Mouse (Mus musculus): ENCODE data around the gene Itgb7. TPM values are rescaled to one million over a fixed set of nuclear protein-coding genes. Genes with fewer than 3 reads are reported as not detected.
A peak's percentile ranks its signal among the peaks of the same experiment; 100 is the strongest.

Itgb7 gene
- polyA plus RNA-seq, 1 experiment from 2014 or later = 1.6 TPM

GRCm38 (mm10) chr15:102202971-102203834, 28.5 kb downstream of the Itgb7 start, which contains the start of gene Zfp740:
TSS of gene Zfp740 (plus strand) at chr15:102203249.
- ATAC-seq (ENCODE audit: low FRiP score, low read depth) = peak; percentile 96
- peak within 1 kb of the TSS; percentile 97 for H3K27ac ChIP-seq (replicated peaks)
- H3K36me3 ChIP-seq = peaks cover 25% of the 10 kb centered on the region
- H3K4me3 ChIP-seq = peak within 1 kb of the TSS; percentile 82
- H3K4me2 ChIP-seq (replicated peaks) = peak within 1 kb of the TSS; percentile 83
- peak within 1 kb of the TSS; percentile 87 for H3K9ac ChIP-seq (replicated peaks)
- H3K9me3 ChIP-seq = no peaks in the 10 kb centered on the region
- H3K4me1 ChIP-seq = peaks cover 41% of the 10 kb centered on the region
- WGBS = under 1% methylated on average over 50 of the region's 68 CpGs
- no peaks in the 10 kb centered on the region for H3K27me3 ChIP-seq

DNA sequence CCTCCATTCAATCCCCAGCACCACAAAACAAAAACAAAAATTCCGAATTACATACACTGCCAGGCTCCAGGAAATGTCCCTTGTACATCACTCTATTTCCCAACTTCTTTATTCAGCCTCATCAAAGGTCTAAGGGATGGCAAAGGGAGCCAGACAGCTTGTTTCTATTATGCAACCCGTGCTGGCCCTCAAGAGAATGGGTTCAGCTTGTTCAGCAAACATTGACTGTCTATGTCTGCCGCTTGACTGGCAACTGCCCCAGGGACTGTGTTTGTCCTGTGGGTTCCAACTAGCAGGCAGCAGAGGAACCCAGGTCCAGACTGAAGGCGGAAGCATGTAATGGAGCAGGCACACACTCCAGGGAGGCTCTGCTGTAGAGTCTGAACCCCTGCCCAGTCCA, 32.9 kb downstream of the Itgb7 start:
- Histone ChIP-seq H3K27me3 (no peaks in the 10 kb centered on the region), H3K36me3 (no peaks in the 10 kb centered on the region), H3K4me3 (no peak overlapping the region), H3K9me3 (no peaks in the 10 kb centered on the region), H3K27ac (replicated peaks) (no peak overlapping the region), H3K4me1 (peaks cover 7% of the 10 kb centered on the region), H3K9ac (replicated peaks) (no peak overlapping the region), H3K4me2 (replicated peaks) (no peak overlapping the region)
- ATAC-seq (ENCODE audit: low FRiP score, low read depth) = no peak
- 80% methylated on average over 4 of the region's 4 CpGs for WGBS

DNA sequence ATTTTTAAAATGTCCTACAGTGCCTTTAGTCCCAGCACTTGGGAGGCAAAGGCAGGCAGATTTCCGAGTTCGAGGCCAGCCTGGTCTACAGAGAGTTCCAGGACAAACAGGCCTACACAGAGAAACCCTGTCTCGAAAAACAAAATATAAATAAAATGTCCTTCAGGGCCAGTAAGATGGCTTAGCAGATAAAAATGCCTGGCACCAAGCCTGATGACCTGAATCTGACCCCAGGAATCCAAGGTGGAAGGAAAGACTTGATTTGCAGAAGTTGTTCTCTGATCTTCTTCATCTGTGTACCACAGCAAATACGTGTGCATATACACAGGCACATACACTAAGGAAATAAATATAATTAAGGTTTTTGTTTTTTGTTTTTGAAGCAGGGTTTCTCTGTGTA, 36.4 kb downstream of the Itgb7 start:
- Histone ChIP-seq H3K9ac (replicated peaks) (no peak overlapping the region), H3K4me2 (replicated peaks) (no peak overlapping the region), H3K36me3 (no peaks in the 10 kb centered on the region), H3K27me3 (no peaks in the 10 kb centered on the region), H3K9me3 (no peaks in the 10 kb centered on the region), H3K4me3 (no peak overlapping the region), H3K4me1 (no peaks in the 10 kb centered on the region), H3K27ac (replicated peaks) (no peak overlapping the region)
- WGBS = 91% methylated on average over 4 of the region's 4 CpGs
- ATAC-seq (ENCODE audit: low FRiP score, low read depth) = no peak

DNA sequence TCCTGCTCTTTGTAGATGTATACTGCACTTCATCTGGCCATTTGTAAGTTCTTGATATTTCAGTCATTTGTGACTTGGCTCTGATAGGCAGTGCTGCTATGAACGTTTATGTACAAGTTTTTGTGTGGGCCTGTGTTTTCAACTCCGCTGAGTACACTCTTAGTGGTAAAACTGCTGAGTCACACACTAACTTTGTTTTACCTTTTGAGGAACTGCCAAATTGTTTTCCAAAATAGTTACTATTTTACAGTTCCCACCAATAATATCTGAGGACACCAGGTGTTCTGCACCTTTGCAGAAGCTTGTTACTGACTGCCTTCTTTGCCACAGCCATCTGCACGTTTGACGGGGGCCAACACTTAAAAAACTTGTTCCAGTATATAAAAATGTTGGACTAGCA, 37.3 kb downstream of the Itgb7 start:
- Histone ChIP-seq H3K9me3 (no peaks in the 10 kb centered on the region), H3K9ac (replicated peaks) (no peak overlapping the region), H3K4me1 (no peaks in the 10 kb centered on the region), H3K36me3 (no peaks in the 10 kb centered on the region), H3K27me3 (no peaks in the 10 kb centered on the region), H3K27ac (replicated peaks) (no peak overlapping the region), H3K4me2 (replicated peaks) (no peak overlapping the region), H3K4me3 (no peak overlapping the region)
- 92% methylated on average over 4 of the region's 4 CpGs for WGBS
- ATAC-seq (ENCODE audit: low FRiP score, low read depth) = no peak

DNA sequence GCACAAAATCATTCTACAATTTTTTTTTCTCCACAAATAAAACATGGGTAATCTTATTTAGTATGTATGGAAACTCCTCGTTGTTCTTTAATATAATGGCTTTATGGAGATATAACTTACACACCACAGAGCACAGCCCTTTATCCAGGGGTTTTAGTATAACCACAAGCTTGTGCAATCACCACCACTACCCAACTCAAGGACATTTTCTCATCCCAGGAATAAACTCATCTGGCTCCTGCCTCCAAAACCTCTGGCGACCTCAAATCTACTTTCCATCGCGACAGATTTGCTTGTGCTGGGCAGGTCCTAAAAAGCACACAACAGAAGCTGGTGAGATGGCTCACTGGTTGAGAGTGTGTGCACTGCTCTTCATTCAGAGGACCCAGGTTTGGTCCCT, 38.1 kb downstream of the Itgb7 start:
- no peaks in the 10 kb centered on the region for H3K36me3 ChIP-seq
- ATAC-seq (ENCODE audit: low FRiP score, low read depth) = no peak
- no peaks in the 10 kb centered on the region for H3K4me1 ChIP-seq
- no peaks in the 10 kb centered on the region for H3K9me3 ChIP-seq
- H3K27me3 ChIP-seq = no peaks in the 10 kb centered on the region
- H3K27ac ChIP-seq (replicated peaks) = no peak overlapping the region
- WGBS = 89% methylated on average over 4 of the region's 4 CpGs
- no peak overlapping the region for H3K9ac ChIP-seq (replicated peaks)
- H3K4me2 ChIP-seq (replicated peaks) = no peak overlapping the region
- H3K4me3 ChIP-seq = no peak overlapping the region

- Histone ChIP-seq H3K27ac (replicated peaks) (no peak overlapping the region), H3K27me3 (no peaks in the 10 kb centered on the region), H3K9me3 (no peaks in the 10 kb centered on the region), H3K9ac (replicated peaks) (no peak overlapping the region), H3K4me2 (replicated peaks) (no peak overlapping the region), H3K4me3 (no peak overlapping the region), H3K4me1 (no peaks in the 10 kb centered on the region), H3K36me3 (no peaks in the 10 kb centered on the region)
- ATAC-seq (ENCODE audit: low FRiP score, low read depth) = no peak
- WGBS = 65% methylated on average over 5 of the region's 5 CpGs
Measured at GRCm38 (mm10) chr15:102192820-102193386, 38.8 kb downstream of the Itgb7 start.

DNA sequence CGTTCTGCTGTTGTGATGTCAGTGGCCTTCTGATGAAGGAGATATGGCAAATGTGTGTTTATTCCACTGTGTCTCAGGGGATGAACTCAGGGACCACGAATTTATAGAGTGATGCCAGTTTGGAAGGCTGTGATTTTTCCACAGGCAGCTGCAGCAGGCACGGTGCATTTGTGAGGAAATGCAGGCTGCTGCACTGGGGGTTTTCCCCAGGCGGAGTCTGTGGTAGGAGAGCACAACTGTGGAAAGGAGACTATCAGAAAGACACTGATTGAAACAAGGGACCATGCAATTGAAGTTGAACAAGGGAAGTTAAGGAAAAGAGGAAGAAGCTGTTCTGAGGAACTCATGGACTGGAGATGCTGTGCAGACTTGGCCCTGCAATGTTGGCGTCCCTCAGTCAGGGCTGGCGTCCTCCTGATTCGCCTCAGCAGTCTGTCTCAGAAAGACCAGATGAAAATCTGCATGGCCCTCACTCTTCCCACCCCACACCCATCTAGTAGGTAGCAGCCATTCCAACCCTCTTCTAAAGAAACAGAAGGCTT, 39.4 kb downstream of the Itgb7 start:
- H3K36me3 ChIP-seq = no peaks in the 10 kb centered on the region
- no peaks in the 10 kb centered on the region for H3K27me3 ChIP-seq
- WGBS = 85% methylated on average over 7 of the region's 7 CpGs
- no peak for ATAC-seq (ENCODE audit: low FRiP score, low read depth)
- H3K9ac ChIP-seq (replicated peaks) = no peak overlapping the region
- no peak overlapping the region for H3K4me2 ChIP-seq (replicated peaks)
- H3K4me3 ChIP-seq = no peak overlapping the region
- no peaks in the 10 kb centered on the region for H3K9me3 ChIP-seq
- no peak overlapping the region for H3K27ac ChIP-seq (replicated peaks)
- no peaks in the 10 kb centered on the region for H3K4me1 ChIP-seq

DNA sequence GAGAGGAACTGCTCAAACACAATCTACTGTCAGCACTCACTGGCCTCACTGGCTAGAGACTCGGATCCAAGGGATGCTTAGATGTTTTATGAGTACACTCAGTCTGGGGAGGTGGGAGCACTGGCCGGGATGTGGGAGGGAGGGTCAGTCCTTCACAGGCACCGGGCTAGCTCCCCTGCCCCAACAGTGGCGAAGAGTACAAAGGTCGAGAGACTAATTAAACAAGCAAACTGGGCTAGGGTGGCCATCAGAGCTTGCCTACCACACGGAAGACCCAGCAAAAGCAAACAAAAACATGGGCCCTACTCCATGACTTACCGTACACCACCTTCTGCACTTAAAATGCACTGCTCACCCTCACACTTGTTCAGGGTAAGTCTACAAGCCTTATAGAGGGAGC, 40.0 kb downstream of the Itgb7 start:
- no peaks in the 10 kb centered on the region for H3K9me3 ChIP-seq
- no peak for ATAC-seq (ENCODE audit: low FRiP score, low read depth)
- no peaks in the 10 kb centered on the region for H3K27me3 ChIP-seq
- H3K9ac ChIP-seq (replicated peaks) = no peak overlapping the region
- no peak overlapping the region; the same call in 1 of the 2 replicates for H3K27ac ChIP-seq (replicated peaks)
- no peaks in the 10 kb centered on the region; the same call in 1 of the 2 replicates for H3K36me3 ChIP-seq
- WGBS = 74% methylated on average over 7 of the region's 7 CpGs
- no peaks in the 10 kb centered on the region for H3K4me1 ChIP-seq
- H3K4me3 ChIP-seq = no peak overlapping the region
- H3K4me2 ChIP-seq (replicated peaks) = no peak overlapping the region

GRCm38 (mm10) chr15:102188883-102189282, 42.9 kb downstream of the Itgb7 start:
- H3K4me3 ChIP-seq = no peak overlapping the region
- H3K9me3 ChIP-seq = no peaks in the 10 kb centered on the region
- no peak overlapping the region for H3K27ac ChIP-seq (replicated peaks)
- H3K36me3 ChIP-seq = peaks cover 3% of the 10 kb centered on the region; the same call in 1 of the 2 replicates
- 66% methylated on average over 6 of the region's 6 CpGs for WGBS
- no peaks in the 10 kb centered on the region for H3K27me3 ChIP-seq
- H3K4me2 ChIP-seq (replicated peaks) = no peak overlapping the region
- no peak overlapping the region for H3K9ac ChIP-seq (replicated peaks)
- H3K4me1 ChIP-seq = no peaks in the 10 kb centered on the region
- ATAC-seq (ENCODE audit: low FRiP score, low read depth) = no peak

DNA sequence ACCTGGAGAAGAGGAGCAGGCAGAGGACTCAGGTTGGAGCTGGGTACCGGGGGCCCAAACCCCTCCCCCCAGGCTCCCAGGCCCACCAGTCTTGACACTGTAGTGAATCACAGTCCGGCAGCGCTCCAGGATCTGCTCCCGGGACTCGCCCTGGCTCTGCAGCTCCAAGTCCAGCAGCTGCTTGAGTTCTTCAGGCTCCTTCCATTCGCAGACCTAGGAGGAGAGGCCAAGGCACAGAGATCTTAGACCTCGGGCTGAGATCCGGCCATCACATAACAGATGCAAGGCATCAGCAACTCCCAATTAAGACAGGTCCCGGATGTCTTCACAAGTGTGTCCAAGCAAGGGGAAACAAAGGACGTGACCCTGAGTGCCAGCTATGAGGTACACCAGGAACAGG, 43.6 kb downstream of the Itgb7 start:
- Histone ChIP-seq H3K36me3 (peaks cover 7% of the 10 kb centered on the region; the same call in 1 of the 2 replicates), H3K4me1 (no peaks in the 10 kb centered on the region), H3K27ac (replicated peaks) (no peak overlapping the region), H3K27me3 (no peaks in the 10 kb centered on the region), H3K9me3 (no peaks in the 10 kb centered on the region), H3K4me2 (replicated peaks) (no peak overlapping the region), H3K9ac (replicated peaks) (no peak overlapping the region), H3K4me3 (no peak overlapping the region)
- ATAC-seq (ENCODE audit: low FRiP score, low read depth) = no peak
- 88% methylated on average over 10 of the region's 10 CpGs for WGBS

GRCm38 (mm10) chr15:102186239-102186638, 45.5 kb downstream of the Itgb7 start:
- Histone ChIP-seq H3K27ac (replicated peaks) (no peak overlapping the region), H3K27me3 (no peaks in the 10 kb centered on the region), H3K36me3 (peaks cover 7% of the 10 kb centered on the region; the same call in 1 of the 2 replicates), H3K4me1 (no peaks in the 10 kb centered on the region), H3K4me2 (replicated peaks) (no peak overlapping the region), H3K9me3 (no peaks in the 10 kb centered on the region), H3K9ac (replicated peaks) (no peak overlapping the region), H3K4me3 (no peak overlapping the region)
- no peak for ATAC-seq (ENCODE audit: low FRiP score, low read depth)
- 76% methylated on average over 11 of the region's 11 CpGs for WGBS

- H3K27me3 ChIP-seq = no peaks in the 10 kb centered on the region
- H3K9ac ChIP-seq (replicated peaks) = no peak overlapping the region
- H3K9me3 ChIP-seq = no peaks in the 10 kb centered on the region
- H3K4me2 ChIP-seq (replicated peaks) = no peak overlapping the region
- WGBS = 86% methylated on average over 3 of the region's 3 CpGs
- no peaks in the 10 kb centered on the region for H3K4me1 ChIP-seq
- H3K36me3 ChIP-seq = peaks cover 7% of the 10 kb centered on the region; the same call in 1 of the 2 replicates
- ATAC-seq (ENCODE audit: low FRiP score, low read depth) = no peak
- H3K27ac ChIP-seq (replicated peaks) = no peak overlapping the region
- H3K4me3 ChIP-seq = no peak overlapping the region
Measured at GRCm38 (mm10) chr15:102183076-102183475, 48.7 kb downstream of the Itgb7 start.
